Mouse (Mus musculus) forebrain, embryonic 13.5 days (tissue): Measurements from ENCODE around the gene Grik4. TPM values are rescaled to one million over a fixed set of nuclear protein-coding genes. Genes with fewer than 3 reads are reported as not detected.

Experiments used
- ATAC-seq: fragments of 200-750 bp; cut with Nextera tagmentation; 2 replicates; pipeline ENCODE4 v1.8.0; 2017
- H3K27ac ChIP-seq: fragments of 300-500 bp; sonication (generic); 2 replicates; pipeline ENCODE4 v1.5.1; 2015; ENCODE audit warnings: inconsistent platforms, mild to moderate bottlenecking, moderate library complexity
- H3K27me3 ChIP-seq: fragments of 300-500 bp; sonication (generic); 2 replicates; pipeline ENCODE4 v1.6.1; 2015; ENCODE audit warnings: mild to moderate bottlenecking, inconsistent platforms
- H3K36me3 ChIP-seq: fragments of 300-500 bp; sonication (generic); 2 replicates; pipeline ENCODE4 v1.6.1; 2015; ENCODE audit warnings: mild to moderate bottlenecking, inconsistent platforms; ENCODE audit not compliant: poor library complexity, severe bottlenecking
- H3K4me1 ChIP-seq: fragments of 300-500 bp; sonication (generic); 2 replicates; pipeline ENCODE4 v1.6.1; 2015; ENCODE audit warnings: inconsistent platforms
- H3K4me2 ChIP-seq: fragments of 300-500 bp; sonication (generic); 2 replicates; pipeline ENCODE4 v1.6.1; 2015; ENCODE audit warnings: inconsistent platforms, mild to moderate bottlenecking, moderate library complexity
- H3K4me3 ChIP-seq: fragments of 300-500 bp; sonication (generic); 2 replicates; pipeline ENCODE4 v1.5.1; 2015; ENCODE audit warnings: mild to moderate bottlenecking, inconsistent platforms
- H3K9ac ChIP-seq: fragments of 300-500 bp; sonication (generic); 2 replicates; pipeline ENCODE4 v1.6.1; 2015; ENCODE audit warnings: mild to moderate bottlenecking, inconsistent platforms
- H3K9me3 ChIP-seq: fragments of 300-500 bp; sonication (generic); replicated peaks from 2 replicates; pipeline ENCODE4 v1.6.1; 2016; ENCODE audit warnings: inconsistent platforms
- WGBS: fragments of 180-500 bp; shearing (Covaris S2); methylation state at CpG from one replicate; pipeline ENCODE4 v1.1.7; 2015; 5-methylcytosine and 5-hydroxymethylcytosine counted together
- polyA plus RNA-seq: library from polyadenylated mRNA; unstranded; fragments of >200 nt; fragmentation: Nextera tagmentation; extraction: Ambion mirVana; gene quantifications from 2 replicates; pipeline ENCODE4 v1.2.1, GENCODE M21; 2015

The Grik4 gene
- polyA plus RNA-seq, 1 experiment from 2014 or later, result 2.4 TPM

DNA sequence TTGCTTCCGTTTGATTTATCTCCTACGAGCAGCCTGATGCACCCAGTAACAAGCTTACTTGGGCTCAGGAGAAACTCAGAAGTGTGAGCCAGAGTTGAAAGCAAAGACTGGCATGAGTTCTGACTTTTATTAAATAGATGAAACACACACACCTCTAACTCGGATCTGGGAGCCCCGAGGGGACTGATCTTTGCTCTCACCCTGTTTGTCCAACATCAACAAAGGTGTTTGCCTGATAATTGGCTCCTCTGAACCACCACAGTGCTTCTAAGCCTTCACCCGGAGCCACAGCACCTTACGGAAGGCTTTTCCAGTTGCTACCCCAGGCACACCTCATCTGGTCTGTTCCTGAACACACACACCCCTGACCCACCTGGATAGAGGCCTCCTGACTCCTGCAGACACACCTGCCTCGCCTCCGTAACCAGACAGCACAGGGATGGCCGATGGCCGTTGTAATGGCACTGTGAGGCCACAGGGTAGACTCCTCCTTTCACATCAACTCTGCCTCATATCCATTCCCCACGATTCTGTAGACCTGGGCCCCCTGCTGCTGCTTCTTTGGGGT is 302.7 kb downstream of the Grik4 start:
- peaks cover 44% of the 10 kb centered on the region for H3K4me1 ChIP-seq
- H3K4me3 ChIP-seq, result no peak overlapping the region
- no peak overlapping the region for H3K27ac ChIP-seq
- ATAC-seq, result no peak
- no peaks in the 10 kb centered on the region for H3K36me3 ChIP-seq
- H3K27me3 ChIP-seq, result no peaks in the 10 kb centered on the region
- no peaks in the 10 kb centered on the region for H3K9me3 ChIP-seq
- no peak overlapping the region for H3K4me2 ChIP-seq
- no peak overlapping the region for H3K9ac ChIP-seq
- 67% methylated on average over 11 of the region's 11 CpGs for WGBS

DNA sequence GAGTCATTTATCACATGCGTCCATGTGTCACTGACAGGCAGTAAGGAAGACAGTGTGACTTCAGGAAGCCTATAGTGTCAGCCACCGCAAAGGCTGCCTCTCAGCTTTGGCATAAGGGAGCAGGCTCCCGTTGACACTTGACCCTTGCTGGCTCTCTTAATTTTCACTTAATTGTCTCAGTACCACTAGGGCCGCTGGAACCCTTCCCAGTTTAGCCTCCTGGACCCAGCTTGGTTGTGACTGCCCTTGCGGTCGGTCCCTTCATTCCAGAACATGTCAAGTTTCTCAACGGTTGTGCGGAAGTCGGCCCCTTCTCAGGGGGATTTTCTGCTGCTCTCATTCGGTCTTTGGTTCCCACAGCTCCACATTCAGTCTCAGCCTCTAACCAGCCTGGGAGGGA is 307.8 kb downstream of the Grik4 start:
- Histone ChIP-seq H3K9ac (no peak overlapping the region), H3K4me3 (no peak overlapping the region), H3K27ac (no peak overlapping the region), H3K9me3 (no peaks in the 10 kb centered on the region), H3K4me2 (no peak overlapping the region), H3K36me3 (no peaks in the 10 kb centered on the region), H3K27me3 (no peaks in the 10 kb centered on the region), H3K4me1 (peaks cover 28% of the 10 kb centered on the region)
- WGBS, result 90% methylated on average over 10 of the region's 10 CpGs
- no peak for ATAC-seq

DNA sequence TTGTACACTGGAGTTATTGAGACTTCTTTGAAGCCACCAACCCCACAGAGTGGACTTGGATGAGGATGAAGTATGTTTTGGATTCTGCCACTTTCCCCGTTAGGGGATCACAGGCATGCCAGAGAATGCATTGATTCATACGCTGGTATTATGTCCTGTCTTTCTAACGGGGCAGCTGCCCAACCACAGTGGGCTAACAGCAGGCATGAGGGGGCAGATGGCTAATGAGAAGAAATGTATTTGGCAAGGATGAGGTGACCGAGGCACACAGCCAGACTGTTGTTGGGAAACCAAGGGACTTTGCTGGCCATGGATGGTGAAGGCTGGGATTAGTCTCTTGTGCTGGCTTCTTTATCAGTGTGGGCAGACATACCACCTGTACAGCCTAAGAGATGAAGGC is 312.8 kb downstream of the Grik4 start:
- no peak overlapping the region for H3K4me2 ChIP-seq
- no peak overlapping the region for H3K9ac ChIP-seq
- H3K27ac ChIP-seq, result no peak overlapping the region
- H3K4me3 ChIP-seq, result no peak overlapping the region
- peak; percentile 64 for ATAC-seq
- H3K9me3 ChIP-seq, result no peaks in the 10 kb centered on the region
- H3K36me3 ChIP-seq, result no peaks in the 10 kb centered on the region
- peaks cover 33% of the 10 kb centered on the region for H3K4me1 ChIP-seq
- WGBS, result 47% methylated on average over 4 of the region's 4 CpGs
- H3K27me3 ChIP-seq, result no peaks in the 10 kb centered on the region

DNA sequence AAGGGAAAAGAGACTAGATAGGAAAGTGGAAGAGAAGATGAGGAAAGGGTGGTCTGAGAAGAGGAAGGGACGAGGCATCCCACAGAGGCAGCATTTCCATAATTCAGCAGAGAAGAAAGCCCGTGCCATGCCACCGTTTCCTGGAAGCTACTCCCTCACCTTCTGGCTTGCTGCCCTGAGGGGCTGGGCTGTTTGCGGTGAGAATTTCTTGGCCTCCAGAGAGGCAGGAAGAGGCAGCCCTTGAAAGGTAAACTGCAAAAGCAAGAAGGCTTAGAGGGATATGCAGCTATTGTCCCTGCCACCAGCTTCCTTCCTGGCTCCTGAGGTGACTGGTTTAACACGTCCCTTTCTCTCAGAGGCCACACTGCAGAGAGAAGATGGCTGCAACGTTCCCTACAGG is 316.7 kb downstream of the Grik4 start:
- Histone ChIP-seq H3K27me3 (no peaks in the 10 kb centered on the region), H3K4me2 (no peak overlapping the region), H3K27ac (peak overlapping the region; percentile 28; the same call in 1 of the 2 replicates), H3K4me1 (peaks cover 44% of the 10 kb centered on the region), H3K9me3 (no peaks in the 10 kb centered on the region), H3K9ac (no peak overlapping the region), H3K4me3 (no peak overlapping the region), H3K36me3 (no peaks in the 10 kb centered on the region)
- ATAC-seq, result no peak
- 30% methylated on average over 6 of the region's 6 CpGs for WGBS

DNA sequence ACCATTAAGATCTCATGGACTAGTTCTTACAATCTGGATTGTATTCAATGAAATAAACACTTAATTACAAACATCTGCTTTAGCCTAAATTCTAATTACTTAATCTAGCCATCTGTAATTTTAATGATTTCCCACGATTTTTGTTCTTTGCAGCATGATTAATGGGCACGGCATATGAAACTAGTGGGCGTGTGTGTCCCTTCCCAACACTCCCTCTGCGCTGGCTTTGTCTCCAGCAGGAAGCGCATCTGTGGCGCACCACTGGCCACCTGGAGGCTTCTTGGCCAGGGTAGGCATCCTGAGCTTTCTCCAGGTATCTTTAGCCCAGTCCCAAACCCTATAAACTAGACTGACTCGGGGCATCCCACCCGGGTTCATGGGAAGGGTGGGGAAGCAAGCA is 317.1 kb downstream of the Grik4 start:
- Histone ChIP-seq H3K27ac (peak overlapping the region; percentile 28; the same call in 1 of the 2 replicates), H3K9me3 (no peaks in the 10 kb centered on the region), H3K4me3 (no peak overlapping the region), H3K4me2 (no peak overlapping the region), H3K27me3 (no peaks in the 10 kb centered on the region), H3K36me3 (no peaks in the 10 kb centered on the region), H3K9ac (no peak overlapping the region), H3K4me1 (peaks cover 44% of the 10 kb centered on the region)
- 0 out of 2 replicates have a peak, but pooled peaks have one; percentile 54 for ATAC-seq
- WGBS, result 48% methylated on average over 8 of the region's 8 CpGs

DNA sequence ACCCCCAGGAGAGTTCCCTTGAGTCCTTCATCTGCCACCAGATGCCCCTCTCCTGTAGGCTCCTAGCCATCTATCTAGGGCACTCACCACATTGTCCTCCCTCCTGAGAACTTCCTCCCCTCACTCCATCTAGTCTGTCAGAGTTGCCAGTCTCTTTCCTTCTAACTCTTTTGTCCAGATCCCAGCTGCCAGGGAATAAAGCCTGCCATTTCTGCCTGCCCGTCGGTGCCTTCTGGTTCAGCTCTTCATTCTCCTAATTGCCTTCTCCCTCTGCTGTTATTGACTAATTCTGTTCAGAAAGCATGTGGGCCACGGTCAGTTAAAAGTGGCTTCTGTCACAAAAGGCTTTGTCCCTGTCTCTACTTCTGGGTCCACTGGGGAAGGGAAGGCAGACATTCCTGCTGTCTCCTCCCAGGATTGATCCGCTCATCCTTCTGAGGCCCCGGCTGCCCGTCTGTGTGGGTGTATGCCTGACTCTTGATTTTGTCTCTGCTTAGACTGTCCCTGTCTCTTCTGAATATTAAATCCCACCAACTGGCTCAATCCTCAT is 318.0 kb downstream of the Grik4 start:
- H3K27me3 ChIP-seq, result no peaks in the 10 kb centered on the region
- H3K9ac ChIP-seq, result no peak overlapping the region
- WGBS, result 14% methylated on average over 6 of the region's 6 CpGs
- H3K36me3 ChIP-seq, result no peaks in the 10 kb centered on the region
- H3K4me3 ChIP-seq, result no peak overlapping the region
- H3K4me1 ChIP-seq, result peaks cover 36% of the 10 kb centered on the region
- ATAC-seq, result peak; percentile 51; the same call in 1 of the 2 replicates
- no peak overlapping the region for H3K4me2 ChIP-seq
- H3K9me3 ChIP-seq, result no peaks in the 10 kb centered on the region
- H3K27ac ChIP-seq, result peak overlapping the region; percentile 36

DNA sequence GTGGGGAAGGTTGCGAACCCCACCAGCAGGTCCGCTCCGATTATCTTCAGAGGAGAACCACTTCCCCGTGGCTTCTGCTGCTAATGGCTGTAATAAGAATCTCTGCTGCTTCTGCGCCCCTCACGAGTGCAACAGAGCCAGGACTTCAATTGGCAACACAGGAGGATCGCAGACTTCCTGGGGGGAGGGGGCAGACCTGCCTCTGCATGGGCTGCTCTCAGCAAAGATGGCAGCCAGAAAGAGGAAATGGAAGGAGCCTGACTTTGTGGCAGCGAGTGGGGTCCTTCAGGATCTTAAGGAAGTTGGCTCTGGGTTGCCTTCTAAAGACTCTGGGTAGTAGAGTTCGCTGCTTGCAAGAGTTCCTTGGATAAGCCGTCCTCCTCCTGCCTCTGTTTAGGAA is 329.9 kb downstream of the Grik4 start:
- Histone ChIP-seq H3K4me2 (no peak overlapping the region), H3K4me3 (no peak overlapping the region), H3K4me1 (peaks cover 18% of the 10 kb centered on the region; the same call in 1 of the 2 replicates), H3K36me3 (no peaks in the 10 kb centered on the region), H3K27me3 (no peaks in the 10 kb centered on the region), H3K9ac (no peak overlapping the region), H3K9me3 (no peaks in the 10 kb centered on the region), H3K27ac (no peak overlapping the region)
- no peak for ATAC-seq
- 67% methylated on average over 10 of the region's 10 CpGs for WGBS

DNA sequence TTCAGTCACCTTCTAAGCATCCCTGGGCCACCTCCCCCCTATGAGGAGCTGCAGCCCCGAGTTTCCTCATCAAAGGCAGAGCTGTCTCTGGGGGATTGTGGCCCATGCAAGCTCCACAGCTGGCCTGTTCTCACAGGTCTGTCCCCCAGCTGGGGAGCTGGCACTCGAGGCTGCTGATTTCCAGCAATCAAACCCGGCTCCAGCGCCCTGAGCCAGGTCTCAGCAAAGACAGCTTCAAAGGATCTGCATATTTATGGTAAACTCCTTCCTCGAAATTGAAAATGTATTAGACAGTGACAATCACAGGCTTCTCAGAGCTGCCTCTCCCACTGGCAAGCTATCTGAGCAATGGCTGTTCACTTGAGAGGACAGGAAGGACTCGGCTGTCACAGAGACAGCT is 330.5 kb downstream of the Grik4 start:
- peaks cover 18% of the 10 kb centered on the region; the same call in 1 of the 2 replicates for H3K4me1 ChIP-seq
- no peak overlapping the region; the same call in 1 of the 2 replicates for H3K9ac ChIP-seq
- H3K36me3 ChIP-seq, result no peaks in the 10 kb centered on the region
- H3K4me2 ChIP-seq, result no peak overlapping the region
- no peaks in the 10 kb centered on the region for H3K9me3 ChIP-seq
- ATAC-seq, result no peak
- H3K27ac ChIP-seq, result no peak overlapping the region
- no peak overlapping the region for H3K4me3 ChIP-seq
- WGBS, result 43% methylated on average over 6 of the region's 6 CpGs
- no peaks in the 10 kb centered on the region for H3K27me3 ChIP-seq

DNA sequence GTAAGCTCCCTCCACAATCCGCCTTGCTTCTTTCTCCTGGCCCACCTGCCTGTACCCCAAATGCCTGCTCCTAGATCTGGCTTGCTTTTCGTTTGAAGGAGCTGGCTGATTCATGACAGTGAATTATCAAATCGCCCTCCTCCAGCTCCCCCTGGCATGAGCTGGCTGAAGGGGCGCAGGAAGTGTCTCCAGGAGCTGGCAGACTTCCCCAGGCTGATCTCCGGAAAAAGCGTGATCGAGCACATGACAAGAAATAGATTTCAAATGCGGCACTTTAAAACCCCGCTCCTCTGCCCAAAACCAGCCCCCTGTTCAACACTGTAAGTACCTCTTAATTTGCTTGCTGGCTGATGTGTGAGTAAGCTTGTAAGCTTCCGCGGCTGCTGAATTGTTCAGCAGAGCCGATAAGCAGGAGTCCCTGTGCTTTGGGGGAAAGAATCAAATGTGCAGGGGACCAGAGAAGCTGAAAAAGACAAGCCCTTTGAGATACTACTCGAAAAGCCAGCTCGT is 331.8 kb downstream of the Grik4 start:
- Histone ChIP-seq H3K4me2 (no peak overlapping the region), H3K27me3 (no peaks in the 10 kb centered on the region), H3K27ac (no peak overlapping the region), H3K4me1 (peaks cover 18% of the 10 kb centered on the region; the same call in 1 of the 2 replicates), H3K9me3 (no peaks in the 10 kb centered on the region), H3K36me3 (no peaks in the 10 kb centered on the region), H3K9ac (no peak overlapping the region), H3K4me3 (no peak overlapping the region)
- 62% methylated on average over 14 of the region's 14 CpGs for WGBS
- ATAC-seq, result no peak

DNA sequence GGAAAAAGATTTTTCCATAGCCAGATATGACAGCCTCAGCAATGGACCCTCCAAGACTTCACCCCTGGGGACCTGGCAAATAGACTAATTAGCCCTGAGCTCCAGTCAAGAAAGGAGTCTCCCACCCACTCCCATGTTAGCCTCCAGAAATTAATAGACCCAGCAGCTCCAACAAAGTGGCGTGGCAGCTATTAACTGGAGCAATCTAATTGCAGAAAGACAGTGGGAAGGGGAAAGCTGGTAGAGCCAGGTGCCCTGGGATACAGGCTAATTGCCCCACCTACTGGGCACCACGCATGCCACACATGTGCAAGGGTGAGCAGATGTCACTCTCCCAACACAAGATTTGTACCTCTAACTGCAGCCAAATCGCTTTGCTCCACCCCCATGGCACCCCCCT is 342.8 kb downstream of the Grik4 start:
- no peak for ATAC-seq

DNA sequence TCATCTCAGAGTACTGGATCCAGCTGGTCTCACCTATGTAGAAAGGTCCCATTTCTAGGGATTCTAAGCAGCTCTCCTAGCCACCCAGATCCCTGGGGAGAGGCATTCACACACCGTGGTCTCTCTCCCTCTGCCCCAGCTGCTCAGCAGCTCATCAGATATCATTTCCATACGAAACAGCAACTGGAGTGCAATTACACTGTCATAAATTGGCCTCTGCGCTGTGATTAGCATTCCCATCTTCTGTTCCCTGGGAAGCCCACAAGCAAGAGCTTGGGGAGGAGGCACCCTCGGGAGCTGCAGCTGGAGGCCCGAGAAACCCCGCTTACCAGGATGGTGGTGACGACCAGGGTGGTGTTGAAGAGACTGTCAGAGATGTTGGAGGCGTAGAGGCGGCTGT is 346.8 kb downstream of the Grik4 start:
- Histone ChIP-seq H3K4me1 (peaks cover 14% of the 10 kb centered on the region), H3K27ac (0 out of 2 replicates have a peak overlapping the region, but pooled peaks have one; percentile 32), H3K4me3 (no peak overlapping the region), H3K36me3 (no peaks in the 10 kb centered on the region), H3K9ac (no peak overlapping the region), H3K27me3 (no peaks in the 10 kb centered on the region), H3K9me3 (no peaks in the 10 kb centered on the region), H3K4me2 (no peak overlapping the region)
- 72% methylated on average over 9 of the region's 9 CpGs for WGBS
- ATAC-seq, result 0 out of 2 replicates have a peak, but pooled peaks have one; percentile 48

More for the DNA sequence above, 342.8 kb downstream of the Grik4 start:
- Histone ChIP-seq H3K9me3 (0 out of 2 replicates have a peak, but pooled peaks cover 2% of the 10 kb centered on the region), H3K27ac (no peak overlapping the region), H3K4me1 (peaks cover 14% of the 10 kb centered on the region), H3K4me2 (no peak overlapping the region), H3K4me3 (no peak overlapping the region), H3K27me3 (no peaks in the 10 kb centered on the region), H3K9ac (no peak overlapping the region), H3K36me3 (no peaks in the 10 kb centered on the region)
- WGBS, result 29% methylated on average over 3 of the region's 3 CpGs

DNA sequence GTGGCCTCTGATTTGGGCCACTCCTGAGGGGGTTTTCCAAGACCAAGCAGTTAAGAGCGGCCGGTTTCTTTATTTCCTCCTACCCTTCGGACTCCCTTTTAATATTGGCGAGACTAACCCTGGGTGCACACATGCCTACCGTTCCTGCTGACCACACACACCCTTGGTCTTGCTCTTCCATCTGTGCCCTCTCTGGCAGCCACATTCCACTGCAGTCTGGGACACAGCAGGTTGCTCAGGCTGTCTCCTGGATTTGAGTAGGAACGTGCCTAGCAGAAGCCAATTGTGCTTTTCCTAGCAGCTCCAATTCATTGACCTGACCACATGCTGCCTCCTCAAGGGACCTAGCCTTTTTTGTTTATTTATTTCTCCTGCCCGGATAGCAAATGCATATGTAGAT is 365.8 kb downstream of the Grik4 start:
- H3K9me3 ChIP-seq, result no peaks in the 10 kb centered on the region
- H3K36me3 ChIP-seq, result no peaks in the 10 kb centered on the region
- H3K4me1 ChIP-seq, result peaks cover 6% of the 10 kb centered on the region
- no peak overlapping the region for H3K9ac ChIP-seq
- no peak overlapping the region for H3K4me3 ChIP-seq
- no peak overlapping the region for H3K27ac ChIP-seq
- ATAC-seq, result no peak
- 73% methylated on average over 7 of the region's 7 CpGs for WGBS
- no peaks in the 10 kb centered on the region for H3K27me3 ChIP-seq
- no peak overlapping the region for H3K4me2 ChIP-seq
